Mouse (Mus musculus): ENCODE results near the gene Coq8a. TPM values are rescaled to one million over a fixed set of nuclear protein-coding genes. Genes with fewer than 3 reads are reported as not detected.

Gene Coq8a
- total and polyA plus RNA-seq, 3 experiments, result 1.5 to 2.1 TPM; not detected in 1

GRCm38 (mm10) chr1:180194048-180194447 lies 5.4 kb downstream of the Coq8a start:
- Histone ChIP-seq H3K9me3 (replicated peaks; ENCODE audit: insufficient read depth, low read length) (no peaks in the 10 kb centered on the region), H3K79me2 (ENCODE audit: control insufficient read depth, insufficient read depth, low read length, poor library complexity) (no peaks in the 10 kb centered on the region), H3K9ac (ENCODE audit: control insufficient read depth, low read depth, low read length, poor library complexity, severe bottlenecking) (no peak overlapping the region), H3K27me3 (ENCODE audit: control insufficient read depth in 1 of 2, insufficient read depth in 2 of 2, low read length in 2 of 2) (peaks cover 3 to 8% of the 10 kb centered on the region in 2 experiments; a peak in 3 of 4 replicates), H3K4me1 (ENCODE audit: control insufficient read depth in 1 of 2, insufficient read depth in 2 of 2, low read length in 2 of 2) (0 out of 4 replicates have a peak, but pooled peaks cover 0 to 5% of the 10 kb centered on the region in 2 experiments), H3K36me3 (ENCODE audit: control insufficient read depth in 1 of 2, insufficient read depth in 2 of 2, low read length in 2 of 2) (peaks cover 0 to 6% of the 10 kb centered on the region in 2 experiments; a peak in 1 of 4 replicates), H3K27ac (ENCODE audit: control insufficient read depth, low read depth, low read length) (no peak overlapping the region), H3K4me3 (ENCODE audit: control insufficient read depth in 1 of 2, insufficient read depth in 1 of 2, low read depth in 2 of 2, low read length in 2 of 2) (no peak overlapping the region)
- no peak for DNase-seq (ENCODE audit: low read depth, low spot score)
- no peak for TF ChIP-seq CHD1 (IDR thresholded peaks at IDR 0.05; ENCODE audit: low read depth, low read length)
- TF ChIP-seq ZKSCAN1 (IDR thresholded peaks at IDR 0.05; ENCODE audit: low read depth, low read length), result no peak
- TF ChIP-seq GATA1 (IDR thresholded peaks at IDR 0.05; ENCODE audit: low read depth, low read length), result no peak
- no peak for TF ChIP-seq BHLHE40 (IDR thresholded peaks at IDR 0.05; ENCODE audit: borderline replicate concordance, low read depth, low read length)
- no peak for TF ChIP-seq ELF1 (IDR thresholded peaks at IDR 0.05; ENCODE audit: low read depth, low read length)
- TF ChIP-seq E2F4 (IDR thresholded peaks at IDR 0.05; ENCODE audit: borderline replicate concordance, low read depth, low read length), result no peak
- no peak for TF ChIP-seq CHD2 (IDR thresholded peaks at IDR 0.05; ENCODE audit: low read length)
- TF ChIP-seq TAL1 (IDR thresholded peaks at IDR 0.05; ENCODE audit: low read length), result no peak
- no peak for TF ChIP-seq ZMIZ1 (IDR thresholded peaks at IDR 0.05; ENCODE audit: low read depth, low read length)

GRCm38 (mm10) chr1:180193391-180193935 lies 5.9 kb downstream of the Coq8a start:
- no peaks in the 10 kb centered on the region for H3K79me2 ChIP-seq (ENCODE audit: control insufficient read depth, insufficient read depth, low read length, poor library complexity)
- DNase-seq (ENCODE audit: low read depth, low spot score), result no peak
- H3K9me3 ChIP-seq (replicated peaks; ENCODE audit: insufficient read depth, low read length), result no peaks in the 10 kb centered on the region
- H3K36me3 ChIP-seq (ENCODE audit: control insufficient read depth in 1 of 2, insufficient read depth in 2 of 2, low read length in 2 of 2), result peaks cover 0 to 6% of the 10 kb centered on the region in 2 experiments; a peak in 1 of 4 replicates
- no peak overlapping the region for H3K4me3 ChIP-seq (ENCODE audit: control insufficient read depth in 1 of 2, insufficient read depth in 1 of 2, low read depth in 2 of 2, low read length in 2 of 2)
- peaks cover 2 to 9% of the 10 kb centered on the region in 2 experiments; a peak in 3 of 4 replicates for H3K27me3 ChIP-seq (ENCODE audit: control insufficient read depth in 1 of 2, insufficient read depth in 2 of 2, low read length in 2 of 2)
- H3K4me1 ChIP-seq (ENCODE audit: control insufficient read depth in 1 of 2, insufficient read depth in 2 of 2, low read length in 2 of 2), result 0 out of 4 replicates have a peak, but pooled peaks cover 0 to 5% of the 10 kb centered on the region in 2 experiments
- TF ChIP-seq RCOR1 (IDR thresholded peaks at IDR 0.05; ENCODE audit: low read depth, low read length) (no peak), POLR2AphosphoS2 (IDR thresholded peaks at IDR 0.05; ENCODE audit: low read length) (no peak), MAZ (IDR thresholded peaks at IDR 0.05; ENCODE audit: low read depth, low read length) (no peak), ZKSCAN1 (IDR thresholded peaks at IDR 0.05; ENCODE audit: low read depth, low read length) (no peak)
- no peak overlapping the region for H3K27ac ChIP-seq (ENCODE audit: control insufficient read depth, low read depth, low read length)
- no peak overlapping the region for H3K9ac ChIP-seq (ENCODE audit: control insufficient read depth, low read depth, low read length, poor library complexity, severe bottlenecking)

- peaks cover 2 to 9% of the 10 kb centered on the region in 2 experiments; a peak in 3 of 4 replicates for H3K27me3 ChIP-seq (ENCODE audit: control insufficient read depth in 1 of 2, insufficient read depth in 2 of 2, low read length in 2 of 2)
- no peak for DNase-seq (ENCODE audit: low read depth, low spot score)
- H3K36me3 ChIP-seq (ENCODE audit: control insufficient read depth in 1 of 2, insufficient read depth in 2 of 2, low read length in 2 of 2), result peaks cover 0 to 6% of the 10 kb centered on the region in 2 experiments; a peak in 1 of 4 replicates
- H3K9ac ChIP-seq (ENCODE audit: control insufficient read depth, low read depth, low read length, poor library complexity, severe bottlenecking), result no peak overlapping the region
- H3K27ac ChIP-seq (ENCODE audit: control insufficient read depth, low read depth, low read length), result no peak overlapping the region
- no peaks in the 10 kb centered on the region for H3K9me3 ChIP-seq (replicated peaks; ENCODE audit: insufficient read depth, low read length)
- 0 out of 4 replicates have a peak, but pooled peaks cover 0 to 5% of the 10 kb centered on the region in 2 experiments for H3K4me1 ChIP-seq (ENCODE audit: control insufficient read depth in 1 of 2, insufficient read depth in 2 of 2, low read length in 2 of 2)
- TF ChIP-seq NRF1 (IDR thresholded peaks at IDR 0.05; ENCODE audit: insufficient read depth, low read depth, low read length, poor library complexity, severe bottlenecking), result no peak
- no peak for TF ChIP-seq CHD2 (IDR thresholded peaks at IDR 0.05; ENCODE audit: low read length)
- no peak for TF ChIP-seq CTCF (IDR thresholded peaks at IDR 0.05 in 2 of 3, conservative IDR thresholded peaks at IDR 0.05 in 1 of 3; ENCODE audit: control insufficient read depth in 1 of 3, insufficient read depth in 1 of 3, low read depth in 2 of 3, low read length in 3 of 3, poor library complexity in 1 of 3, severe bottlenecking in 1 of 3)
- no peak for TF ChIP-seq EP300 (IDR thresholded peaks at IDR 0.05; ENCODE audit: low read depth in 1 of 2, low read length in 2 of 2)
- no peak for TF ChIP-seq MEF2A (IDR thresholded peaks at IDR 0.05; ENCODE audit: extremely low read depth, insufficient replicate concordance, low read depth, low read length, poor library complexity, severe bottlenecking)
- TF ChIP-seq CHD1 (IDR thresholded peaks at IDR 0.05; ENCODE audit: low read depth, low read length), result no peak
- H3K4me3 ChIP-seq (ENCODE audit: control insufficient read depth in 1 of 2, insufficient read depth in 1 of 2, low read depth in 2 of 2, low read length in 2 of 2), result no peak overlapping the region
- H3K79me2 ChIP-seq (ENCODE audit: control insufficient read depth, insufficient read depth, low read length, poor library complexity), result no peaks in the 10 kb centered on the region
Measured at GRCm38 (mm10) chr1:180192866-180193265, 6.5 kb downstream of the Coq8a start.
